Mouse (Mus musculus): Measurements from ENCODE around the gene Gm3183.
"Not testable (repeated sequence)": the region's sequence is repeated elsewhere in the genome, so short reads cannot be mapped to it uniquely, and the experiment has no call there.

Gene Gm3183

DNA sequence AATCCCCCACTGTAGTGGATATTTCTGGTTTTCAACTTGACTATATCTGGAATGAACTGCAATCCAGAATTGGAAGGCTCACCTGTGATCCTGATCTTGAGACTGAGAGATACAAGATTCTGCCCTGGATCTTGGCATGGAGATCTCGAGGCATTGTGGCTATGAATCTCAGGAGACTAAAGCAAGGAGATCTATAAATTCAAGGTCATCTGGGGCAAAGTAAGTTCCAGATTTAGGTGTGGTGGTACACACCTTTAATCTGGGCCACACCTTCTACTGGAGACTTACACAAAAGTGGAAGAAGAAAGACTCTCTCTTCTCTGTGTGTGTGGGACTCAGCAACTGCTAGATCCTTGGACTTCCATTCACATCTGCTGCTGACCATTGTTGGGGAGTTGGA, at the start of gene Gm3183:
Gm3183 (plus strand) TSS at position 301 of the 400 bp plus-strand sequence.
- DNase-seq: not testable (repeated sequence)

Data from cerebellum, postnatal 36 days (tissue).